Mouse (Mus musculus) telencephalon, adult 2 months (tissue): ENCODE data around the gene Flvcr1.

Experiments
- DNase-seq: peaks from one replicate; pipeline ENCODE4 v3.0.0-alpha.2; 2011; ENCODE audit warnings: low read depth, low spot score

Flvcr1 gene

GRCm38 (mm10) chr1:190980470-190980869 lies 45.5 kb downstream of the Flvcr1 start:
- DNase-seq = no peak

- DNase-seq = peak; percentile 41
These were observed 46.8 kb downstream of the Flvcr1 start, which contains the start of gene Vash2 for GRCm38 (mm10) chr1:190979100-190979563. TSS of gene Vash2 (minus strand) at chr1:190979296.

GRCm38 (mm10) chr1:190978511-190979073 lies 47.4 kb downstream of the Flvcr1 start:
- DNase-seq = no peak

GRCm38 (mm10) chr1:190978001-190978400 lies 48.0 kb downstream of the Flvcr1 start:
- no peak for DNase-seq

- DNase-seq = no peak
These were observed 48.9 kb downstream of the Flvcr1 start for GRCm38 (mm10) chr1:190976887-190977573.

- no peak for DNase-seq
These were observed 51.1 kb downstream of the Flvcr1 start for GRCm38 (mm10) chr1:190974833-190975232.

GRCm38 (mm10) chr1:190974191-190974590 lies 51.8 kb downstream of the Flvcr1 start:
- DNase-seq = no peak

GRCm38 (mm10) chr1:190972612-190973192 lies 53.3 kb downstream of the Flvcr1 start:
- no peak for DNase-seq

GRCm38 (mm10) chr1:190971708-190972610 lies 54.0 kb downstream of the Flvcr1 start:
- DNase-seq = peak; percentile 74

GRCm38 (mm10) chr1:190968010-190968409 lies 57.9 kb downstream of the Flvcr1 start:
- DNase-seq = no peak

- DNase-seq = no peak
These were observed 60.8 kb downstream of the Flvcr1 start for GRCm38 (mm10) chr1:190964992-190965780.

- no peak for DNase-seq
These were observed 63.2 kb downstream of the Flvcr1 start for GRCm38 (mm10) chr1:190962760-190963159.

GRCm38 (mm10) chr1:190958821-190959220 lies 67.1 kb downstream of the Flvcr1 start:
- no peak for DNase-seq
